Mouse (Mus musculus) limb, embryonic 12.5 days (tissue): ENCODE data around the gene Rab40c. TPM values are rescaled to one million over a fixed set of nuclear protein-coding genes. Genes with fewer than 3 reads are reported as not detected.
"Not testable (repeated sequence)": the region's sequence is repeated elsewhere in the genome, so short reads cannot be mapped to it uniquely, and the experiment has no call there.

Experiments
- ATAC-seq: fragments of 200-750 bp; cut with Nextera tagmentation; 2 replicates; pipeline ENCODE4 v1.8.0; 2017; ENCODE audit warnings: low read depth, moderate TSS enrichment; ENCODE audit not compliant: insufficient number of reproducible peaks, insufficient read depth, low FRiP score, low TSS enrichment
- H3K27ac ChIP-seq: fragments of 300-500 bp; sonication (generic); 2 replicates; pipeline ENCODE4 v1.5.1; 2016; ENCODE audit warnings: mild to moderate bottlenecking, moderate library complexity
- H3K27me3 ChIP-seq: fragments of 300-500 bp; sonication (generic); 2 replicates; pipeline ENCODE4 v1.6.1; 2016; ENCODE audit warnings: mild to moderate bottlenecking, moderate library complexity
- H3K36me3 ChIP-seq: fragments of 300-500 bp; sonication (generic); 2 replicates; pipeline ENCODE4 v1.6.1; 2016; ENCODE audit warnings: mild to moderate bottlenecking, moderate library complexity
- H3K4me1 ChIP-seq: fragments of 300-500 bp; sonication (generic); replicated peaks from 2 replicates; pipeline ENCODE4 v1.6.1; 2016
- H3K4me2 ChIP-seq: fragments of 300-500 bp; sonication (generic); 2 replicates; pipeline ENCODE4 v1.6.1; 2016; ENCODE audit warnings: mild to moderate bottlenecking, moderate library complexity
- H3K4me3 ChIP-seq: fragments of 300-500 bp; sonication (generic); replicated peaks from 2 replicates; pipeline ENCODE4 v1.5.1; 2016; ENCODE audit warnings: mild to moderate bottlenecking
- H3K9ac ChIP-seq: fragments of 300-500 bp; sonication (generic); replicated peaks from 2 replicates; pipeline ENCODE4 v1.6.1; 2016; ENCODE audit warnings: mild to moderate bottlenecking, moderate library complexity
- H3K9me3 ChIP-seq: fragments of 300-500 bp; sonication (generic); 2 replicates; pipeline ENCODE4 v1.6.1; 2016; ENCODE audit warnings: mild to moderate bottlenecking, moderate library complexity
- WGBS: fragments of 180-500 bp; shearing (Covaris S2); methylation state at CpG from one replicate; pipeline ENCODE4 v1.1.7; 2016; 5-methylcytosine and 5-hydroxymethylcytosine counted together
- polyA plus RNA-seq: library from polyadenylated mRNA; unstranded; fragments of >200 nt; fragmentation: Nextera tagmentation; extraction: Ambion mirVana; gene quantifications from 2 replicates; pipeline ENCODE4 v1.2.1, GENCODE M21; 2016

The Rab40c gene
- polyA plus RNA-seq, 1 experiment from 2014 or later, result 35.7 TPM

DNA sequence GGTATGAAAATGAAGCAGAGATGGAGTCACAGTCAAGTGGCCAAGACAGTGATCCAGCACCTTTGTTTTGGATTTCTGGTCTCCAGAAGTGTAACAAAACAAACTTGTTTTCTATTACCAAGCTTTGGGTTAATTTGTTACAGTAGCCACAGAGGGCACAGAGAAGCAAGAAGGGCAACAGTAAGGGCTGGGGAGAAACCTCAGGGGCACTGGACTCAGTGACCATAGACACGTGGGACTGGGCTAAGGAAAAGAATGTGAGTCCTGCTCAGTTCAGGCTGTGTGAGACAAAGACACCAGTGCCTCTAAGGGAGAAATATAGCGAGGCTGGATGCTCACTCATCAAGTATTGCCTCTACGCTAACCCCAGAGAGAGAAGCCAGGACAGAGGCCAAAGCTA is 46.9 kb downstream of the Rab40c start:
- H3K4me1 ChIP-seq, result peaks cover 33% of the 10 kb centered on the region
- 80% methylated on average over 3 of the region's 3 CpGs for WGBS
- no peak overlapping the region for H3K4me2 ChIP-seq

DNA sequence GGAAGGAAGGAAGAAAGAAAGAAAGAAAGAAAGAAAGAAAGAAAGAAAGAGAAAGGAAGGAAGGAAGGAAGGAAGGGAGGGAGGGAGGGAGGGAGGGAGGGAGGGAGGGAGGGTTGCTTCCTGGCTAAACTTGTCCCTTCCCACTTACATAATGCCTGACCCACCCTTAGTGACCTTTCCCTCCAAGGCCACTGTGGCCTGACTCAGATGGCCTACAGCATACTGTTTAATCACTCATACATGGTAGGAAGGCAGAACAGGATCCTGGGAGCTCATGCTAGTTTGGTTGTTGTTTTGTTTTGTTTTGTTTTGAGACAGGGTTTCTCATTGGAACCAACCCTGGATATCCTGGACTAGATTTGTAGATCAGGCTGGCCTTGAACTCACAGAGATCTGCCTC is 48.0 kb downstream of the Rab40c start:
- H3K9me3 ChIP-seq, H3K4me2 ChIP-seq, H3K9ac ChIP-seq, H3K27ac ChIP-seq, H3K27me3 ChIP-seq, H3K36me3 ChIP-seq, ATAC-seq, H3K4me3 ChIP-seq: not testable (repeated sequence)
- peaks cover 32% of the 10 kb centered on the region for H3K4me1 ChIP-seq

More for the DNA sequence above, 46.9 kb downstream of the Rab40c start:
- ATAC-seq, result no peak
- H3K9ac ChIP-seq, result no peak overlapping the region
- no peak overlapping the region for H3K27ac ChIP-seq
- no peaks in the 10 kb centered on the region for H3K27me3 ChIP-seq
- H3K4me3 ChIP-seq, result no peak overlapping the region
- peaks cover 1% of the 10 kb centered on the region for H3K36me3 ChIP-seq
- H3K9me3 ChIP-seq, result no peaks in the 10 kb centered on the region

DNA sequence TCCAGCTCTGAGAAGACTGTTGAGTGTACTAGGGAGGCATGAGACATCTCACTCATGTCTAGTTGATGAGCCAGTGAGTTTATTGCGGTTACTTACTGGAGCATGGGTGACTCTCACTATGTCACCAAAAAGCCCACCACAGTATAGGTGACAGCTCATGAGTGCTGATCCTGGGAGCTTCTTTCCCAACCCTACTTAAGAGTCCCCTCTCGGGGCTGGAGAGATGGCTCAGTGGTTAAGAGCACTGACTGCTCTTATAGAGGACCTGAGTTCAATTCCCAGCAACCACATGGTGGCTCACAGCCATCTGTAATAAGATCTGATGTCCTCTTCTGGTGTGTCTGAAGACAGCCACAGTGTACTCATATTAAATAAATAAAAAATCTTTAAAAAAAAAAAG is 49.6 kb downstream of the Rab40c start:
- Histone ChIP-seq H3K27me3 (no peaks in the 10 kb centered on the region), H3K4me1 (peaks cover 23% of the 10 kb centered on the region), H3K36me3 (no peaks in the 10 kb centered on the region), H3K4me2 (no peak overlapping the region), H3K9ac (no peak overlapping the region), H3K27ac (no peak overlapping the region), H3K9me3 (no peaks in the 10 kb centered on the region), H3K4me3 (no peak overlapping the region)
- ATAC-seq, result no peak
- 84% methylated on average over 2 of the region's 2 CpGs for WGBS

DNA sequence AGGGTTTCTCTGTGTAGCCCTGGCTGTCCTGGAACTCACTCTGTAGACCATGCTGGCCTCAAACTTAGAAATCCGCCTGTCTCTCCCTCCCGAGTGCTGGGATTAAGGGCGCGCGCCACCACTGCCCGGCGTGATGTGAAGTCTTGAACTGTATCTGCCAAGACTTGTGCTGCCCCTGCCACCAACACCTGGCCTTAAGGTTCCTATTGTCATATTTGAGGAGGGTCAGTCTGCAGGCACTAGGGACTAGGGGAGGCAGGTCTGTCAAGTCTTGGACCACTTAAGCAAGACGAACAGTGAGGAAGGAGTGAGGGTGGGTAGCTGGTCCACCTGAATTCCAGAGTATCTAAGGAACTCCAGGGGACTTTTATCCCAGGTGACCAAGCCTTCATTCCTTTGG is 50.0 kb downstream of the Rab40c start:
- Histone ChIP-seq H3K4me3 (no peak overlapping the region), H3K9me3 (no peaks in the 10 kb centered on the region), H3K9ac (no peak overlapping the region), H3K4me1 (peaks cover 23% of the 10 kb centered on the region), H3K27ac (no peak overlapping the region), H3K36me3 (no peaks in the 10 kb centered on the region), H3K27me3 (no peaks in the 10 kb centered on the region), H3K4me2 (no peak overlapping the region)
- ATAC-seq, result no peak
- WGBS, result 91% methylated on average over 8 of the region's 8 CpGs

DNA sequence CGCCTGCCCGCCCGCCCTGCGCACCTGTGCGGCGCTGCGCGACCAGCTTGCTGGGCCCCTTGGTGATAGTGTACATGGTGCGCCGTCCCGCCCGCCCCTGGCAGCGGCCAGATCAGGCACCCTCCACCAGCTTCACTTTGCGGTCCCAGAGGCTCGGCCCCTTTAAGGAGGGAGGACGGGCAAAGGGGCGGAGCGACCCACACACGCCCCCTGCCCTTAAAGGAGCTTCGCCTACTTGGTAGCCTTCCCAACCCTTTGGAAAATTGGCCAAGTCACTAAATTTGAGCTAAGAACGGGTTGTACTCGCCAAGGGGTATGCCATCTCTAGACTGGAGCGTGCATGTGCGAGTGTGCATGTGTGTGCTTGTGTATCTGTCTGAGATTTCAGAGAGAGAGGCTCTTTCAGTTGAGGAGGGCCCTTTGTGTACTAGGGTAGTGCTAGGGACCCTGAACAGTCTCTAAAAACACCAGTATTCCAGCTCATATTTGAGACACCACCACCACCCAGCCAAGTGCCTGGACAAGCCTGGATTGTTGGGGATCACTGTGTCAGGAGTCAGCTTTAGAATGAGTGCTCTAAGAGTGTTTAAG is 50.8 kb downstream of the Rab40c start, which contains the start of gene Mcrip2:
Gene Mcrip2, minus strand, starts transcription at position 164 of the 591 bp plus-strand sequence.
- Histone ChIP-seq H3K9me3 (no peaks in the 10 kb centered on the region), H3K27ac (peak within 1 kb of the TSS; percentile 75), H3K36me3 (no peaks in the 10 kb centered on the region), H3K9ac (peak within 1 kb of the TSS; percentile 69), H3K4me3 (peak within 1 kb of the TSS; percentile 81), H3K27me3 (no peaks in the 10 kb centered on the region), H3K4me1 (peaks cover 17% of the 10 kb centered on the region), H3K4me2 (peak within 1 kb of the TSS; percentile 99)
- ATAC-seq, result peak; percentile 63
- whole genome bisulfite sequencing, result under 1% methylated on average over 24 of the region's 24 CpGs

DNA sequence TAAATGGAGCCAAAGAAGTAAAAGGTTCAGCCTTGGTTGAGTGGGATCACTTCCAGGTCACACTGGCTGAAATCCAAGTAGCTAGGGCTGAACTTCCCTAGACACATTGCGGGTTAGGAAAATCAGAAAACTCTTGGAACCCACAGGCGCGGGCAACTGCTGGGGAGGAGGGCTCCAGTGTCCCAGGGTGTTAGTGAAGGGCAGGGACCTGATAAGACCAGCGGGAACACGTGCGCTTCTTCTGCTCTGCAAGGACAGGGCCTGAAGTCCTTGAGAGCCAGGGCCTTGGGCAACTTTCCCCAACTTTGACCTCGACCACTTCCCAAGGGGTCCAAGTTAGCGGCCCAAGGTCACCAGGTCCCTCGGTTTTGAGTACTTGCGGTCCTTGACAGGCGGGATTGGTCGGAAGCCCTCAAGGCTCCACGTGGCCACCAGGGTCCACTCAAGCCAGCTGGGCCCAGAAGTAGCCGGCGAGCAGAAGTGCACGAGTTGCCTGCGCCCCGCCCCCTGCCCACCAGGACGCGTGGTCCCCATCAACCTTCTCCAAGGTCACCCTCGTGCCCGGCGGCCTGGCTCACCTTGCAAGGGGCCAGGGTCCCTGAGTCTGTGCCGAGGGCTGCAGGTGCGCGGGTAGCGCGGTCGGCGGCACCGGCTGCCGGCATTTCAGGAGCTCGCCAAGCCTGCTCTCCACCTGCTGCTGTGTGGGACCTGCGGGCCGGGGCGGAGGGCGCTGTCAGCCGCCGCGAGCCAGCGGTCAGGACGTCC is 51.5 kb downstream of the Rab40c start:
- H3K27me3 ChIP-seq, result no peaks in the 10 kb centered on the region
- H3K9ac ChIP-seq, result peak overlapping the region; percentile 69
- WGBS, result 1% methylated on average over 41 of the region's 42 CpGs
- 0 out of 2 replicates have a peak overlapping the region, but pooled peaks have one; percentile 75 for H3K27ac ChIP-seq
- H3K4me2 ChIP-seq, result peak overlapping the region; percentile 99
- no peaks in the 10 kb centered on the region for H3K9me3 ChIP-seq
- H3K4me3 ChIP-seq, result peak overlapping the region; percentile 81
- ATAC-seq, result peak; percentile 29
- H3K4me1 ChIP-seq, result peaks cover 17% of the 10 kb centered on the region
- no peaks in the 10 kb centered on the region for H3K36me3 ChIP-seq

DNA sequence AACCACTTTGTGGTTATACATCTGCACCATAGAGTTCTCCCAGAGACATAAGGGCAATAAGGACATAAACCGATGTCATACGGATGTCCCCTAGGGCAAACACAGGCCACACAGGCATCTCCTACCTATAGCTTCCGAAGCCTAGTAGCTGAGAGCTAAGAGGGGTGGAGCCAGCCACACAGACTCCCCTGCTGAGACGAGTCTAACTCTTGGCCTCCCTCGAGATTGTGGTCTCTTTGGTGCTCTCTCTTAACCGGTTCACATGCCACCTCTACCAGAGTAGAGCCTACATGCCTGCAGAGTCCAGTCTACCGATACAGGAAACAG is 52.1 kb downstream of the Rab40c start:
- H3K4me3 ChIP-seq, result peak overlapping the region; percentile 81
- peak overlapping the region; percentile 99 for H3K4me2 ChIP-seq
- ATAC-seq, result no peak
- no peaks in the 10 kb centered on the region for H3K9me3 ChIP-seq
- H3K4me1 ChIP-seq, result peaks cover 17% of the 10 kb centered on the region
- no peak overlapping the region for H3K27ac ChIP-seq
- WGBS, result 10% methylated on average over 7 of the region's 7 CpGs
- H3K36me3 ChIP-seq, result no peaks in the 10 kb centered on the region
- no peaks in the 10 kb centered on the region for H3K27me3 ChIP-seq
- H3K9ac ChIP-seq, result no peak overlapping the region

DNA sequence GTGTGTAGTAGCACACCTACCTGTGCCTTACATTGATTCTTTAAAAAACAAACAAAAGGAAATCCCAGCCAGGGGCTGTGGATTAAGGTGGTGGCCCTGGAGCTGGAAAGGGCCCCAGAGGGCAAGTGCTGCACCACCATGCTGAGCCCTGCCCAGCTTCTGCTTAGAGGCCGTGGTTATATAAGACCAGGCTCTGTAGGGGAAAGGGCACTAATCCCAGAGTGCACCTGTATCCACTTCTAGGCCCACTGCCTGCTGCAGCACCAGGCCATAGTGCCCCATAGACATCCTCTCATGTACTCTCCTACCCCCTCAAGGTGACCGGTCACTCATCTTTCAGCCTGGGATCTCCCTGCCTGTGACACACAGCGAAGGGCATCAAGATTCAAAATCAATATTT is 53.4 kb downstream of the Rab40c start:
- Histone ChIP-seq H3K4me2 (no peak overlapping the region), H3K4me1 (peaks cover 23% of the 10 kb centered on the region), H3K27me3 (no peaks in the 10 kb centered on the region), H3K4me3 (no peak overlapping the region), H3K27ac (no peak overlapping the region), H3K9ac (no peak overlapping the region), H3K36me3 (no peaks in the 10 kb centered on the region), H3K9me3 (no peaks in the 10 kb centered on the region)
- 89% methylated on average over 3 of the region's 3 CpGs for WGBS
- ATAC-seq, result no peak

DNA sequence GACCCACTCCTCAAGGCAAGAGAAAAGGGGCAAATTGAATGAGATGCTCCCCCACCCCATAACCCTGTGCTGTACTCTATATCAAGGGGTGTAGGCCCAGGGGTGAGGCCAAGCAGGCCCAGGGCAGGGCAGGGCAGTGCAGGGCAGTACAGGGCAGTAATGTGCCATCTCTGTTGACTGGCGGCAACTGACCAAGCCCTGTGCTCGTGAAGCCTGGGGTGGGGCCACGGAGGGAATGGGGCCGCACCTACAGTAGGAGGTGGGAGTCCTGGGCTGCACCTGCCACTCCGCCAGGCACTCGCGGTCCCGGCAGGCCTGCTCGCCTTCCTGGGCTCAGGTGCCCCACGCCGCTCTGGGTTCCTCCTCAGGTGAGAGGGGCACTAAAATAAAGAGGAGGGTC is 54.2 kb downstream of the Rab40c start:
- peaks cover 31% of the 10 kb centered on the region for H3K4me1 ChIP-seq
- H3K4me3 ChIP-seq, result no peak overlapping the region
- ATAC-seq, result no peak
- no peak overlapping the region for H3K27ac ChIP-seq
- WGBS, result 91% methylated on average over 11 of the region's 11 CpGs
- no peaks in the 10 kb centered on the region for H3K36me3 ChIP-seq
- H3K4me2 ChIP-seq, result no peak overlapping the region
- H3K9me3 ChIP-seq, result no peaks in the 10 kb centered on the region
- H3K9ac ChIP-seq, result no peak overlapping the region
- H3K27me3 ChIP-seq, result no peaks in the 10 kb centered on the region

DNA sequence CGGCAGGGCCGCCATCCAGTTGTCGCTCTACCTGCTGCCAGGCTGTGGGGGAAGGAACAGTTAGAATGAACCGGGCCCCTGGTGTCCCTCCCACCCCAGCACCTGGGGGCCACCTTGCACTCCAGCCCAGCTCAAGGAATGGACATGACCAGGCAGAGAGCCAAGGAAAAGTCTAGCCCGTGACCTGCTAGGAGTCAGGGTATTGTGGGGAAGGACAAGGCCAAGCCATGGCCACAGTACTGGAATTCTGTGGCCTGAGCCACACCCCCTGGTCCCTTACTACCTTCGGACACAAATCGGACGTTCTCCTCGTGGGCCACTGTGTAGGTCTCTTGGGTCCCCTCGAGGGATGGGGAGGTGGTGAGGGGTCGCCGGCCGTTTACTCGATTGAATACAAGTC is 55.2 kb downstream of the Rab40c start:
- no peak overlapping the region for H3K4me2 ChIP-seq
- 91% methylated on average over 14 of the region's 14 CpGs for WGBS
- no peak overlapping the region for H3K9ac ChIP-seq
- H3K9me3 ChIP-seq, result no peaks in the 10 kb centered on the region
- H3K27ac ChIP-seq, result no peak overlapping the region
- H3K4me1 ChIP-seq, result peaks cover 34% of the 10 kb centered on the region
- H3K36me3 ChIP-seq, result no peaks in the 10 kb centered on the region
- ATAC-seq, result no peak
- no peaks in the 10 kb centered on the region for H3K27me3 ChIP-seq
- no peak overlapping the region for H3K4me3 ChIP-seq

DNA sequence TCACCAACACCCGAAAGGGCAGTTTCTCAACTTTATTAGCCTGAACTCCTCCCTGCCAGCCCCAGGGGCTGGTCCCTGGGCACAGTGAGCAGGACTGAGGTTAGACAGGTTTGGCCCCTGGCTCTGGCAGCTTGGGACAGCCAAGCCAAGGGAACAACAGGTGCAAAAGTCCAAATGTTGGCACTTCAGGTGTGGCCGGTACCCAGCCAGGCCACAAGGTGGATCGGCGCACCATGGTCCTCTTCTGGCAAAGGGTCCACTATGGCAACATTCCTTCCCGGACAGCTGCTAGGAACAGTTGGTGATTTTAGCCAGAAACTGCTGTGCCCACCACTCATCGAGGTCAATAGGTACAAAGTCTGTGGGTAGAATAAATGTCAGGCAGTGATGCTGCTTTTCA is 55.8 kb downstream of the Rab40c start:
- no peaks in the 10 kb centered on the region for H3K36me3 ChIP-seq
- WGBS, result 86% methylated on average over 6 of the region's 6 CpGs
- no peak overlapping the region for H3K27ac ChIP-seq
- no peak for ATAC-seq
- no peak overlapping the region for H3K4me3 ChIP-seq
- no peaks in the 10 kb centered on the region for H3K9me3 ChIP-seq
- H3K4me2 ChIP-seq, result no peak overlapping the region
- H3K9ac ChIP-seq, result no peak overlapping the region
- H3K4me1 ChIP-seq, result peaks cover 28% of the 10 kb centered on the region
- H3K27me3 ChIP-seq, result no peaks in the 10 kb centered on the region
